In the genomic region with DNA sequence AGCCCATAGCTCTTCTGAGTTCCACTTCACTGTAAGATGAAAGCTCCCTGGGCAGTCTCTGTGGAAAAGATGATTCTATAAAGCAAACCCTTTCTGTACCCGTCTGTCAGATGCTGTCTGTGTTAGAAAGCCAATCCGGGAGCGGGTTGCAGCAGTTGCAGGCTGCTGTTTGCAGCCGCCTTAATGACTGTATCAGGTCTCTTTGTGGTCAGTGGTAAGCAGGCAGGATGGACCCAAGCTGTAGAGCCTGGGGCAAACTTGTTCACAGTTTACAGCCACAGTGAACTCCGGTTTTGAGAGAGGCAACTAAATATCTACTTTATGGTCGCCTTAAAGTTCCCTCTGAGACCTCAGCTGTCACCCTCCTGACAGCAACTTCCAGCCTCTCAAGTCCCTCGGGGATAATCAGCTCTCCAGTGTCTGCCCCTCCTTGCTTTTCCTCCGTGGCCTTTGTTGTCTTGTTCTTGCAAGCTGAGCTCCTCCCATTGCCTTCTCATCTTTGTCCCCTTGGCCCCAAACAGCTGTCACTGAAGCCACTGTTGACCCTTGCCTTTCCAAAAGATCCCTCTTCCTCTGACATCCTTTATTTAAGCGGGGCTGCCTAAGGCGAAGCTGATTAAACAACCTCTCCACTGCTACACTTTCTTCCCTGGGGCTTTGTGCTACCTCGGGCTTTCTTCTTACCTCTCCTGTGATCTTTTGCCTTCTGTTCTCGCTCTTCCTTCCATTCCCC, we compare ENCODE assay signal across 12 mouse cellular contexts.
A peak's percentile ranks its signal among the peaks of the same experiment; 100 is the strongest.
DNase-seq lines count a peak whose midpoint lies in the region; ATAC-seq and TF ChIP-seq lines count a peak whose summit lies in the region.
"Had no signal": no experiment of that assay in that cellular context is flagged by ENCODE, and none has a peak within 500 bp of the region (broad histone marks: within the 10 kb centered on the region; RNA-seq: fewer than 3 reads in every experiment).

No protein-coding gene starts in this region.

- no peaks in the 10 kb centered on the region for H3K36me3 ChIP-seq in forebrain, embryonic 11.5 days (ENCODE audit: control insufficient read depth, insufficient read depth, low read length)
- no peaks in the 10 kb centered on the region for H3K36me3 ChIP-seq in forebrain, postnatal 0 days (ENCODE audit: insufficient read depth)
- H3K36me3 ChIP-seq in midbrain, embryonic 13.5 days, result no peaks in the 10 kb centered on the region
- H3K36me3 ChIP-seq: embryonic facial prominence, embryonic 13.5 days; hindbrain, embryonic 15.5 days; liver, embryonic 15.5 days had no signal

- TF ChIP-seq CTCF in forebrain, postnatal 0 days (IDR thresholded peaks at IDR 0.05; ENCODE audit: low read depth), result no peak
- no peak for TF ChIP-seq CTCF in brain, embryonic 14.5 days (IDR thresholded peaks at IDR 0.05; ENCODE audit: borderline replicate concordance, extremely low read depth, insufficient read depth, insufficient read length)

- no peak for DNase-seq in forebrain, embryonic 11.5 days (ENCODE audit: low spot score)
- DNase-seq in forebrain, postnatal 0 days, result no peak
- DNase-seq in brain, embryonic 14.5 days (ENCODE audit: low read depth), result peak; percentile 67
- peak; percentile 23 to 41 for DNase-seq in kidney, adult 8-10 months
- no peak for DNase-seq in testis, postnatal 14 days (ENCODE audit: low spot score)
- no peak for DNase-seq in spleen, adult 18-20 months
- no peak for DNase-seq in heart, postnatal 36 days
- DNase-seq: gastrocnemius, postnatal 36 days had no signal

- intact Hi-C loops in heart, postnatal 36 days (cut with DNase I), result no loop called here

- no peak overlapping the region for H3K4me2 ChIP-seq in forebrain, embryonic 11.5 days (ENCODE audit: low read depth, low read length, severe bottlenecking)
- no peak overlapping the region for H3K4me2 ChIP-seq in forebrain, postnatal 0 days (ENCODE audit: low read depth)
- H3K4me2 ChIP-seq in midbrain, embryonic 13.5 days (replicated peaks), result 0 out of 2 replicates have a peak overlapping the region, but pooled peaks have one; percentile 19
- H3K4me2 ChIP-seq: embryonic facial prominence, embryonic 13.5 days; hindbrain, embryonic 15.5 days; liver, embryonic 15.5 days had no signal

- no peak for TF ChIP-seq POLR2A in brain, embryonic 14.5 days (IDR thresholded peaks at IDR 0.05; ENCODE audit: borderline replicate concordance, extremely low read depth, insufficient read depth, insufficient read length, poor library complexity, severe bottlenecking)

- 10% methylated on average over 12 of the region's 12 CpGs for WGBS in forebrain, embryonic 11.5 days
- 25% methylated on average over 12 of the region's 12 CpGs for WGBS in forebrain, postnatal 0 days
- WGBS in midbrain, embryonic 13.5 days, result 5% methylated on average over 12 of the region's 12 CpGs

- H3K9me3 ChIP-seq in forebrain, embryonic 11.5 days (ENCODE audit: control insufficient read depth, low read length), result no peaks in the 10 kb centered on the region
- H3K9me3 ChIP-seq in forebrain, postnatal 0 days (ENCODE audit: low read length), result no peaks in the 10 kb centered on the region
- H3K9me3 ChIP-seq in midbrain, embryonic 13.5 days, result no peaks in the 10 kb centered on the region
- H3K9me3 ChIP-seq: embryonic facial prominence, embryonic 13.5 days; hindbrain, embryonic 15.5 days; liver, embryonic 15.5 days had no signal

- no peaks in the 10 kb centered on the region for H3K27me3 ChIP-seq in forebrain, embryonic 11.5 days (ENCODE audit: control insufficient read depth, insufficient read depth, low read length)
- H3K27me3 ChIP-seq in forebrain, postnatal 0 days (ENCODE audit: insufficient read depth, low read length), result no peaks in the 10 kb centered on the region
- H3K27me3 ChIP-seq in midbrain, embryonic 13.5 days, result peaks cover 10% of the 10 kb centered on the region; the same call in 1 of the 2 replicates
- H3K27me3 ChIP-seq: embryonic facial prominence, embryonic 13.5 days; hindbrain, embryonic 15.5 days; liver, embryonic 15.5 days had no signal

- ATAC-seq in forebrain, embryonic 11.5 days (replicated peaks; ENCODE audit: low FRiP score), result 0 out of 2 replicates have a peak, but pooled peaks have one; percentile 15
- no peak for ATAC-seq in forebrain, postnatal 0 days
- peak; percentile 78 for ATAC-seq in midbrain, embryonic 13.5 days

- peaks cover 7% of the 10 kb centered on the region; the same call in 1 of the 2 replicates for H3K4me1 ChIP-seq in forebrain, embryonic 11.5 days (replicated peaks; ENCODE audit: control insufficient read depth, insufficient read depth, low read length)
- H3K4me1 ChIP-seq in forebrain, postnatal 0 days (ENCODE audit: insufficient read depth), result no peaks in the 10 kb centered on the region
- H3K4me1 ChIP-seq in midbrain, embryonic 13.5 days (replicated peaks), result peaks cover 26% of the 10 kb centered on the region
- H3K4me1 ChIP-seq: liver, embryonic 15.5 days had no signal

- no peak overlapping the region for H3K9ac ChIP-seq in forebrain, embryonic 11.5 days (ENCODE audit: low read length)
- no peak overlapping the region for H3K9ac ChIP-seq in forebrain, postnatal 0 days
- H3K9ac ChIP-seq in midbrain, embryonic 13.5 days (replicated peaks), result no peak overlapping the region
- H3K9ac ChIP-seq: embryonic facial prominence, embryonic 13.5 days; hindbrain, embryonic 15.5 days; liver, embryonic 15.5 days had no signal

- no peak overlapping the region for H3K4me3 ChIP-seq in forebrain, embryonic 11.5 days (ENCODE audit: low read depth, low read length)
- H3K4me3 ChIP-seq in forebrain, postnatal 0 days (ENCODE audit: low read depth, low read length), result no peak overlapping the region
- no peak overlapping the region for H3K4me3 ChIP-seq in midbrain, embryonic 13.5 days (replicated peaks)
- H3K4me3 ChIP-seq: embryonic facial prominence, embryonic 13.5 days; hindbrain, embryonic 15.5 days; liver, embryonic 15.5 days had no signal

- no peak overlapping the region for H3K27ac ChIP-seq in forebrain, embryonic 11.5 days (ENCODE audit: low read depth, low read length)
- no peak overlapping the region for H3K27ac ChIP-seq in forebrain, postnatal 0 days (ENCODE audit: low read depth, low read length)
- peak overlapping the region; percentile 36 for H3K27ac ChIP-seq in midbrain, embryonic 13.5 days
- H3K27ac ChIP-seq: embryonic facial prominence, embryonic 13.5 days; hindbrain, embryonic 15.5 days; liver, embryonic 15.5 days had no signal

Comparison
In these comparisons a context has a peak if more than half of its experiments do, and no peak if none do; other contexts are left out.
1. DNase-seq: peak in brain, embryonic 14.5 days (single experiment) and kidney, adult 8-10 months (2 of 2); none in forebrain, embryonic 11.5 days (single experiment), forebrain, postnatal 0 days (single experiment), testis, postnatal 14 days (single experiment), spleen, adult 18-20 months (0 of 2) and heart, postnatal 36 days (0 of 2).